ENCODE assay signal across 9 mouse cellular contexts in genomic region chr3:127124375-127124993, GRCm38 (mm10).
DNase-seq lines count a peak whose midpoint lies in the region; ATAC-seq and TF ChIP-seq lines count a peak whose summit lies in the region.
"Had no signal": no experiment of that assay in that cellular context is flagged by ENCODE, and none has a peak within 500 bp of the region (broad histone marks: within the 10 kb centered on the region; RNA-seq: fewer than 3 reads in every experiment).

No protein-coding gene starts in this region.

- intact Hi-C loops in left cerebral cortex, postnatal 4 days (cut with DNase I): no loop called here

- H3K9ac ChIP-seq in heart, postnatal 0 days (replicated peaks; ENCODE audit: low read depth, low read length): 0 out of 2 replicates have a peak overlapping the region, but pooled peaks have one; percentile 59
- H3K9ac ChIP-seq in limb, embryonic 11.5 days (ENCODE audit: low read length): no peak overlapping the region
- no peak overlapping the region for H3K9ac ChIP-seq in stomach, embryonic 16.5 days (ENCODE audit: low read length)

- H3K4me2 ChIP-seq in heart, postnatal 0 days (ENCODE audit: low read depth, low read length): peak overlapping the region; percentile 68
- H3K4me2 ChIP-seq in limb, embryonic 11.5 days (ENCODE audit: low read depth, severe bottlenecking): no peak overlapping the region
- H3K4me2 ChIP-seq in stomach, embryonic 16.5 days (ENCODE audit: low read depth, low read length): no peak overlapping the region

- peak overlapping the region; percentile 95 for H3K27ac ChIP-seq in heart, postnatal 0 days (ENCODE audit: low read depth)
- H3K27ac ChIP-seq in limb, embryonic 11.5 days (replicated peaks; ENCODE audit: low read depth, low read length): no peak overlapping the region
- no peak overlapping the region for H3K27ac ChIP-seq in stomach, embryonic 16.5 days (ENCODE audit: low read length)

- TF ChIP-seq EP300 in heart, postnatal 0 days (IDR thresholded peaks at IDR 0.05; ENCODE audit: low read depth): no peak

- TF ChIP-seq CTCF in heart, postnatal 0 days (IDR thresholded peaks at IDR 0.05; ENCODE audit: low read depth): no peak

- peaks cover 33% of the 10 kb centered on the region for H3K4me1 ChIP-seq in heart, postnatal 0 days (ENCODE audit: control insufficient read depth, insufficient read depth)
- H3K4me1 ChIP-seq in limb, embryonic 11.5 days (ENCODE audit: control insufficient read depth, insufficient read depth, low read length): peaks cover 5% of the 10 kb centered on the region; the same call in 1 of the 2 replicates
- peaks cover 17% of the 10 kb centered on the region for H3K4me1 ChIP-seq in stomach, embryonic 16.5 days (ENCODE audit: control insufficient read depth, insufficient read depth, low read length)

- no peaks in the 10 kb centered on the region for H3K36me3 ChIP-seq in heart, postnatal 0 days (replicated peaks; ENCODE audit: control insufficient read depth, insufficient read depth, low read length)
- H3K36me3 ChIP-seq in limb, embryonic 11.5 days (ENCODE audit: control insufficient read depth, insufficient read depth, low read length): no peaks in the 10 kb centered on the region
- H3K36me3 ChIP-seq in stomach, embryonic 16.5 days (ENCODE audit: control insufficient read depth, insufficient read depth, low read length): no peaks in the 10 kb centered on the region

- peak; percentile 85 for ATAC-seq in heart, postnatal 0 days (ENCODE audit: insufficient read depth, low read depth)
- ATAC-seq in limb, embryonic 11.5 days (ENCODE audit: insufficient number of reproducible peaks, low FRiP score, low TSS enrichment, low read depth): peak; percentile 18; the same call in 1 of the 2 replicates
- ATAC-seq in stomach, embryonic 16.5 days (ENCODE audit: insufficient read depth, low FRiP score): peak; percentile 65; the same call in 1 of the 2 replicates

- no peaks in the 10 kb centered on the region for H3K9me3 ChIP-seq in heart, postnatal 0 days (replicated peaks; ENCODE audit: control insufficient read depth, low read length)
- H3K9me3 ChIP-seq in limb, embryonic 11.5 days (ENCODE audit: control insufficient read depth, low read length): no peaks in the 10 kb centered on the region
- H3K9me3 ChIP-seq in stomach, embryonic 16.5 days (replicated peaks; ENCODE audit: control insufficient read depth, low read length): no peaks in the 10 kb centered on the region
- H3K9me3 ChIP-seq: G1E had no signal

- H3K4me3 ChIP-seq in heart, postnatal 0 days (ENCODE audit: low read depth, low read length): peak overlapping the region; percentile 44
- H3K4me3 ChIP-seq in limb, embryonic 11.5 days (ENCODE audit: low read depth, low read length): no peak overlapping the region
- H3K4me3 ChIP-seq in stomach, embryonic 16.5 days (replicated peaks; ENCODE audit: low read length): no peak overlapping the region

- WGBS in heart, postnatal 0 days: 28% methylated on average over 10 of the region's 10 CpGs
- 66% methylated on average over 10 of the region's 10 CpGs for WGBS in limb, embryonic 11.5 days
- 56% methylated on average over 10 of the region's 10 CpGs for WGBS in stomach, embryonic 16.5 days

- DNase-seq in ovary, postnatal 36 days (ENCODE audit: low spot score): peak; percentile 6
- no peak for DNase-seq in ovary, postnatal 10 days (ENCODE audit: low spot score)
- DNase-seq in heart, postnatal 0 days (ENCODE audit: low spot score): peak; percentile 67
- peak; percentile 30 for DNase-seq in limb, embryonic 11.5 days (ENCODE audit: low spot score)
- DNase-seq in urinary bladder, postnatal 36 days (ENCODE audit: low spot score in 2 of 2): no peak
- DNase-seq in left cerebral cortex, postnatal 4 days: no peak
- DNase-seq in lung, postnatal 36 days: no peak

- H3K27me3 ChIP-seq in heart, postnatal 0 days (ENCODE audit: control insufficient read depth, insufficient read depth, low read length): no peaks in the 10 kb centered on the region
- H3K27me3 ChIP-seq in limb, embryonic 11.5 days (ENCODE audit: control insufficient read depth, insufficient read depth, low read length): no peaks in the 10 kb centered on the region
- H3K27me3 ChIP-seq in stomach, embryonic 16.5 days (ENCODE audit: control insufficient read depth, insufficient read depth, low read length): no peaks in the 10 kb centered on the region

Comparison
In these comparisons a context has a peak if more than half of its experiments do, and no peak if none do; other contexts are left out.
1. DNase-seq: peak in ovary, postnatal 36 days (single experiment), heart, postnatal 0 days (single experiment) and limb, embryonic 11.5 days (single experiment); none in ovary, postnatal 10 days (single experiment), urinary bladder, postnatal 36 days (0 of 2), left cerebral cortex, postnatal 4 days (single experiment) and lung, postnatal 36 days (single experiment).
2. ATAC-seq: peak in every context shown above with its lines; median percentile 85 in heart, postnatal 0 days; 65 in stomach, embryonic 16.5 days; 18 in limb, embryonic 11.5 days.